In genomic region chr11:103326950-103327349, GRCm38 (mm10) we compare ENCODE assay signal across 9 mouse cellular contexts. TPM values are rescaled to one million over a fixed set of nuclear protein-coding genes. Genes with fewer than 3 reads are reported as not detected.
DNase-seq lines count a peak whose midpoint lies in the region; ATAC-seq and TF ChIP-seq lines count a peak whose summit lies in the region.
"Had no signal": no experiment of that assay in that cellular context is flagged by ENCODE, and none has a peak within 500 bp of the region (broad histone marks: within the 10 kb centered on the region; RNA-seq: fewer than 3 reads in every experiment).

No protein-coding gene starts in this region.

- no peaks in the 10 kb centered on the region for H3K9me3 ChIP-seq in midbrain, embryonic 14.5 days (ENCODE audit: control insufficient read depth, low read length)
- no peaks in the 10 kb centered on the region for H3K9me3 ChIP-seq in stomach, postnatal 0 days (ENCODE audit: control insufficient read depth, low read length)

- no peak overlapping the region for H3K9ac ChIP-seq in midbrain, embryonic 14.5 days (replicated peaks; ENCODE audit: low read length)
- no peak overlapping the region for H3K9ac ChIP-seq in stomach, postnatal 0 days (ENCODE audit: low read length)

- no peaks in the 10 kb centered on the region for H3K4me1 ChIP-seq in midbrain, embryonic 14.5 days (ENCODE audit: control insufficient read depth, insufficient read depth, low read length)
- H3K4me1 ChIP-seq in stomach, postnatal 0 days (replicated peaks; ENCODE audit: control insufficient read depth, insufficient read depth) = no peaks in the 10 kb centered on the region

- no peaks in the 10 kb centered on the region for H3K27me3 ChIP-seq in midbrain, embryonic 14.5 days (ENCODE audit: control insufficient read depth, insufficient read depth, low read length)
- no peaks in the 10 kb centered on the region for H3K27me3 ChIP-seq in stomach, postnatal 0 days (ENCODE audit: control insufficient read depth, insufficient read depth, low read length)

- peak; percentile 94 for DNase-seq in heart, adult 11 months
- DNase-seq in heart, postnatal 25 days (ENCODE audit: low spot score) = no peak
- DNase-seq in R1 (ENCODE audit: low read depth, low spot score) = peak; percentile 83
- peak; percentile 80 to 91 for DNase-seq in cerebellum, postnatal 25 days
- peak; percentile 40 to 64 for DNase-seq in heart, adult 9 months (ENCODE audit: low spot score in 2 of 2)
- DNase-seq in left cerebral cortex, adult 2 months (ENCODE audit: extremely low spot score in 1 of 2, low spot score in 2 of 2) = peak; percentile 74 to 88
- peak; percentile 90 for DNase-seq in midbrain, embryonic 14.5 days
- DNase-seq in stomach, postnatal 0 days (ENCODE audit: low spot score) = peak; percentile 75

- no peak; the same call in none of the 2 replicates for TF ChIP-seq CTCF in left cerebral cortex, adult 2 months (IDR thresholded peaks at IDR 0.05)
- TF ChIP-seq CTCF in stomach, postnatal 0 days (IDR thresholded peaks at IDR 0.05; ENCODE audit: low read depth) = peak; percentile 93

- no peak for TF ChIP-seq EP300 in stomach, postnatal 0 days (optimal IDR thresholded peaks at IDR 0.05)

- intact Hi-C loops in heart, postnatal 25 days (cut with DNase I) = loop anchor here (5.0 kb wide), 1 partner anchor 60 kb away; the partner anchor contains the start of gene Map3k14
- intact Hi-C loops in left cerebral cortex, adult 2 months (cut with DNase I) = loop anchor here (1.0 to 5.0 kb wide), 3 partner anchors 80 to 210 kb away; partner anchors contain the start of gene Hexim1

- H3K27ac ChIP-seq in left cerebral cortex, adult 2 months = no peak overlapping the region
- no peak overlapping the region for H3K27ac ChIP-seq in midbrain, embryonic 14.5 days (replicated peaks; ENCODE audit: low read depth, low read length)
- H3K27ac ChIP-seq in stomach, postnatal 0 days (replicated peaks) = no peak overlapping the region

- no peak overlapping the region for H3K4me3 ChIP-seq in left cerebral cortex, adult 2 months
- no peak overlapping the region for H3K4me3 ChIP-seq in midbrain, embryonic 14.5 days (replicated peaks; ENCODE audit: low read depth, low read length)
- no peak overlapping the region for H3K4me3 ChIP-seq in stomach, postnatal 0 days (ENCODE audit: low read depth, low read length)
- H3K4me3 ChIP-seq: megakaryocyte, embryonic 14.5 days had no signal

- H3K36me3 ChIP-seq in midbrain, embryonic 14.5 days (ENCODE audit: control insufficient read depth, insufficient read depth, low read length) = no peaks in the 10 kb centered on the region
- no peaks in the 10 kb centered on the region for H3K36me3 ChIP-seq in stomach, postnatal 0 days (ENCODE audit: control insufficient read depth, insufficient read depth, low read length)

- no peak for ATAC-seq in midbrain, embryonic 14.5 days (ENCODE audit: low FRiP score, low TSS enrichment)
- no peak for ATAC-seq in stomach, postnatal 0 days (ENCODE audit: low FRiP score, low TSS enrichment)

- WGBS in midbrain, embryonic 14.5 days = 11% methylated on average over 5 of the region's 5 CpGs
- 15% methylated on average over 5 of the region's 5 CpGs for WGBS in stomach, postnatal 0 days

- no peak overlapping the region for H3K4me2 ChIP-seq in midbrain, embryonic 14.5 days (ENCODE audit: low read length)
- no peak overlapping the region for H3K4me2 ChIP-seq in stomach, postnatal 0 days (replicated peaks; ENCODE audit: low read depth)

RNA-seq across cellular contexts. Expression of gene Arhgap27, which starts 36.5 kb away (rescaled TPM):
- 10 to 100 TPM; 13.9 to 17.8 TPM for total RNA-seq in heart, postnatal 25 days (2021)
- total RNA-seq in left cerebral cortex, adult 2 months (2021) = 10 to 100 TPM; 10.8 to 14.0 TPM
- polyA plus RNA-seq in midbrain, embryonic 14.5 days (2014; fragmentation: Nextera tagmentation; extraction: Ambion mirVana) = 2.1 and 4.0 TPM in 2 replicates
- polyA plus RNA-seq in stomach, postnatal 0 days (2015; fragmentation: Nextera tagmentation; extraction: Ambion mirVana) = 18.2 and 22.1 TPM in 2 replicates

RNA-seq across cellular contexts. Expression of gene Map3k14, which starts 59.7 kb away (rescaled TPM):
- 1 to 10 TPM; 2.7 to 2.9 TPM for total RNA-seq in heart, postnatal 25 days (2021)
- total RNA-seq in left cerebral cortex, adult 2 months (2021) = 1 to 10 TPM; 4.4 to 4.9 TPM
- 3.0 and 3.4 TPM in 2 replicates for polyA plus RNA-seq in midbrain, embryonic 14.5 days (2014; fragmentation: Nextera tagmentation; extraction: Ambion mirVana)
- 1.6 TPM in 2 replicates for polyA plus RNA-seq in stomach, postnatal 0 days (2015; fragmentation: Nextera tagmentation; extraction: Ambion mirVana)
